Mouse (Mus musculus): Measurements from ENCODE around the gene Olfr1394. TPM values are rescaled to one million over a fixed set of nuclear protein-coding genes. Genes with fewer than 3 reads are reported as not detected.

Gene Olfr1394
- polyA plus RNA-seq (2015; fragmentation: Nextera tagmentation; extraction: Ambion mirVana), result not detected in 2 replicates

- Histone ChIP-seq H3K9ac (replicated peaks) (no peak within 1 kb of the TSS), H3K27me3 (no peaks in the 10 kb centered on the region), H3K36me3 (no peaks in the 10 kb centered on the region), H3K4me2 (replicated peaks) (no peak within 1 kb of the TSS), H3K4me1 (no peaks in the 10 kb centered on the region), H3K4me3 (no peak within 1 kb of the TSS), H3K9me3 (no peaks in the 10 kb centered on the region), H3K27ac (replicated peaks) (no peak within 1 kb of the TSS)
- 89% methylated on average over 1 of the region's 1 CpGs for WGBS
- no peak for ATAC-seq (replicated peaks)
These were observed at the start of gene Olfr1394 for GRCm38 (mm10) chr11:49154077-49154476. Olfr1394 (plus strand) TSS chr11:49154377.

DNA sequence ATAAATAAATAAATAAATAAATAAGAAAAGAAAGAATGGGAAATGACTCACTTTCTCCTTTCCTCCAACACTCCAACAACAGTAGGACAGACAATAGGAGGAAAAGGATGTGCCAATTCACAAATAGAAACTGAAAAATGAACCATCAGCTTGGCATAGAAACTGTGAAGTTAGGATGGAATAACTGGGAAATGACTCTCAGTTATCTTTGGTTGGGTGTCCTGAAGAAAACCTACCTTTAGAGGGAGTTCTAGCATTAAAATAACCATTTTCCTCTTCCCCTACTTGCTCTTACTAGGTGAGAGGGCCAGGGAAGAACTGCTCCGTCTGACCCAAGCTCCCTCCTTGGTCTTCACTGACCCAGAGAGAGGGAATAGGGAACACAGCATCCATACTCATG lies 48.4 kb upstream of the Olfr1394 start:
- ATAC-seq (replicated peaks), result no peak
- Histone ChIP-seq H3K4me2 (replicated peaks) (no peak overlapping the region), H3K36me3 (no peaks in the 10 kb centered on the region), H3K27me3 (no peaks in the 10 kb centered on the region), H3K4me3 (no peak overlapping the region), H3K9ac (replicated peaks) (no peak overlapping the region), H3K9me3 (no peaks in the 10 kb centered on the region), H3K27ac (replicated peaks) (no peak overlapping the region), H3K4me1 (no peaks in the 10 kb centered on the region)
- 73% methylated on average over 1 of the region's 1 CpGs for WGBS

DNA sequence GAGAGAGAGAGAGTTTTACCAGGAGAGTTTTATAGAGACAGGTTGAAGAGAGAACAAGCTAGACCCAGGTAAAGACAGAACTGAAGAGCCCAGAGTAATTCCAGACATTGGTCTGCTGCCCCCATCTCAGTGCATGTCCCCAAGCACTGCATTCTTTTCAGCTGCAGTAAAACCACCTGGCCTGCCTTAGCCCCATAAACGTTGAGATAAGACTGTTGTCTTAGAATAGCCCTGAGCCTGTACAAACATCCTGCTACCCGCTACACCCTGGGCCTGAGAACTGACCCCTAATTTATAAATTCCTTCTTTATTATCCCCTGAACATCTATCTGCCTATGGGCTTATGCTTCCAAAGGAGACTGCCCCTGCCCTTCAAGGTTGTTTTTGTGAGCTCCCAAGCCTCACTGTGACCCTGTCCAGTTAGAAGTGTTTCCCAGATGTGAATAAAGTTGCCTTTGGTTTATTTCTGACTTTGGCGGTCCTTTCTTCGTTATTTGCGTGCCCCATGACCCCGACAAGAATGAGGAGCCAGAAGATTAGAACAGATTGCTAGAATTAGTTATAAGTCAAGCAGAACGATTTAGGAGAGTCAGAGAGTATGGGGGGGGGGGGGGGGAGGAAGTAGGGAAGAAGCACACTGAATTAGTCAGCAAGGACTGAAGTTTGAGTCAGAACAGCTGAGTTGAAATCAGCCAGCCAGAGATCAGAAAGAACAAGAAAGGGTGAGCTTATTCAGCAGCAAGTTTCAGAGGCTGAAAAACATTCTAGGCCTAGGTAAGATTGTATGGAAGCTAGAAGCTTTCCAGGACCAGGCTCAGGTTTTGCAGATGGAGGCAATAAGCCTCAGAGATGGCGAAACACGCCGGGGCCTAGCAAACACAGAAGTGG lies 46.3 kb upstream of the Olfr1394 start:
- Histone ChIP-seq H3K9me3 (no peaks in the 10 kb centered on the region), H3K27ac (replicated peaks) (no peak overlapping the region), H3K36me3 (no peaks in the 10 kb centered on the region), H3K4me3 (no peak overlapping the region), H3K9ac (replicated peaks) (no peak overlapping the region), H3K27me3 (no peaks in the 10 kb centered on the region), H3K4me1 (no peaks in the 10 kb centered on the region), H3K4me2 (replicated peaks) (no peak overlapping the region)
- no peak for ATAC-seq (replicated peaks)
- WGBS, result 65% methylated on average over 10 of the region's 10 CpGs

- H3K27me3 ChIP-seq, result no peaks in the 10 kb centered on the region
- ATAC-seq (replicated peaks), result no peak
- 39% methylated on average over 1 of the region's 1 CpGs for WGBS
- no peak overlapping the region for H3K27ac ChIP-seq (replicated peaks)
- H3K9me3 ChIP-seq, result no peaks in the 10 kb centered on the region
- H3K4me3 ChIP-seq, result no peak overlapping the region
- no peak overlapping the region for H3K9ac ChIP-seq (replicated peaks)
- no peaks in the 10 kb centered on the region for H3K36me3 ChIP-seq
- no peak overlapping the region for H3K4me2 ChIP-seq (replicated peaks)
- no peaks in the 10 kb centered on the region for H3K4me1 ChIP-seq
These were observed 45.3 kb upstream of the Olfr1394 start for GRCm38 (mm10) chr11:49108833-49109232.

GRCm38 (mm10) chr11:49111000-49111399 lies 43.2 kb upstream of the Olfr1394 start:
- no peaks in the 10 kb centered on the region for H3K36me3 ChIP-seq
- 80% methylated on average over 1 of the region's 1 CpGs for WGBS
- no peak for ATAC-seq (replicated peaks)
- H3K4me3 ChIP-seq, result no peak overlapping the region
- H3K9me3 ChIP-seq, result no peaks in the 10 kb centered on the region
- H3K27ac ChIP-seq (replicated peaks), result no peak overlapping the region
- H3K4me2 ChIP-seq (replicated peaks), result no peak overlapping the region
- H3K27me3 ChIP-seq, result no peaks in the 10 kb centered on the region
- H3K9ac ChIP-seq (replicated peaks), result no peak overlapping the region
- no peaks in the 10 kb centered on the region for H3K4me1 ChIP-seq

DNA sequence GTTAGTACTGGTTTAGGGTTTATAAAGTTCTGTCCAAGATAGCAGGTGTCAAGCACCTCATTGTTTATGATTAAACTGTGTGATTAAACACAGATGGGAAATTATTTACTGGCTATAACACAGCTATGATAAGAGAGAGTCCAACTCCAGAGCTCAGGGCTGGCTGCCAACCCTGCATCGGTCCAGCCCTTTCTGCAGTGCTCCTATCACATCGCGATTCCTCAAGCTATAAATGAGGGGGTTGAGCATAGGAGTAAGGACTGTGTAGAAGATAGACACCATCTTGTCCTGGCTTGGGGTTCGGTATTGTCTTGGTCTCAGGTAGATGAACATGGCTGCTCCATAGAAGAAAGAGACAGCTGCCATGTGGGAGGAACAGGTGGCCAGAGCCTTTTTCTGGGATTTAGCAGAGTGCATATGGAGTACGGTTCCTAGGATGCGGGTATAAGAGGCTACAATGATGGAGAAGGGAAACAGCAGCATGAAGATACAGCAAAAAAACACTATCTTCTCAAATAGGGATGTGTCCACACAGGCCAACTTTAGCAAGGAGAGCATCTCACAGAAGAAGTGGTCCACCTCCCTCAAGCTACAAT lies 41.5 kb upstream of the Olfr1394 start:
- Histone ChIP-seq H3K4me3 (no peak overlapping the region), H3K36me3 (no peaks in the 10 kb centered on the region), H3K9ac (replicated peaks) (no peak overlapping the region), H3K9me3 (no peaks in the 10 kb centered on the region), H3K4me1 (no peaks in the 10 kb centered on the region), H3K4me2 (replicated peaks) (no peak overlapping the region), H3K27me3 (no peaks in the 10 kb centered on the region), H3K27ac (replicated peaks) (no peak overlapping the region)
- WGBS, result 91% methylated on average over 6 of the region's 6 CpGs
- no peak for ATAC-seq (replicated peaks)

DNA sequence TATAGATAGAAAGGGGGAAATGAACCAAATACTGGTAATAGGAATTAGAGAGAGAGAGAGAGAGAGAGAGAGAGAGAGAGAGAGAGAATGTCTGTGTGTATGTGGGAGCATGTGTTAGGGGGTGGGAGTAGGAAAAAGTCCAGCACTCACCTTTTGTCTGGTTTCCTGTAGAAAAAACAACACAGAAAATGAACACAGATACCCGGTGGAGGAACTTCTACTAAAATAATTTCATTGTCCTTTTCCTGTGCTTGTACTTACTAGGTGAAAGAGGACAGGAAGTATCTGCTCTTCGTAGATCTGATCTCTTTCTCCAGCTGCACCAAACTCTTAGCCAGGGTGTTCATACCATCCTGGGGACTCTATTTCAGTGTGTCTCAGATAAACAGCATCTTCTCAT lies 40.0 kb upstream of the Olfr1394 start:
- no peaks in the 10 kb centered on the region for H3K27me3 ChIP-seq
- H3K9me3 ChIP-seq, result no peaks in the 10 kb centered on the region
- H3K4me1 ChIP-seq, result no peaks in the 10 kb centered on the region
- H3K27ac ChIP-seq (replicated peaks), result no peak overlapping the region
- ATAC-seq (replicated peaks), result no peak
- no peak overlapping the region for H3K9ac ChIP-seq (replicated peaks)
- H3K4me2 ChIP-seq (replicated peaks), result no peak overlapping the region
- no peaks in the 10 kb centered on the region for H3K36me3 ChIP-seq
- no peak overlapping the region for H3K4me3 ChIP-seq
- WGBS, result 88% methylated on average over 2 of the region's 2 CpGs

DNA sequence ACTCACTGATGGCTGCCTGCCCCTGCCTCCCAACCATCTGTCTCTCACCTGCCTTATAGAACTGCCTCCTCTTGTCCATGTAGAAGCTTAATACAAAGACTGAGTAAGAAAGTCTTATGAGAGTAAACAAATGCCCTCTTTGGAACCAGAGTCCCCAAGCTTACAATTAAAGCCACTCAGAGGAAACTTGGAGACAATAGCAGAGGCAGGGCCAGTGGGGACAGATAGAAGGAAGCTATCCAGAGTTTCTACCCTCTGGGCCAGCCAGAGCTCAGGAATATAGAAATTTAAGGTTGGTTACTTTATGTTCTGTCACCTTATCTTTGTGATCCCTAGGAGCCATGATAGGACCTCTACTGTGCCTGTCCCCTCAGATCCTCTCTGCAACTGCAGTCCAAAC lies 39.4 kb upstream of the Olfr1394 start, which contains the start of gene Olfr1396:
Gene Olfr1396 (minus strand): TSS at position 101 of the 400 bp plus-strand sequence.
- no peak for ATAC-seq (replicated peaks)
- H3K27ac ChIP-seq (replicated peaks), result no peak within 1 kb of the TSS

GRCm38 (mm10) chr11:49119635-49120034 lies 34.5 kb upstream of the Olfr1394 start:
- Histone ChIP-seq H3K27me3 (no peaks in the 10 kb centered on the region), H3K9me3 (no peaks in the 10 kb centered on the region), H3K36me3 (no peaks in the 10 kb centered on the region), H3K4me3 (no peak overlapping the region), H3K4me2 (replicated peaks) (no peak overlapping the region), H3K27ac (replicated peaks) (no peak overlapping the region), H3K9ac (replicated peaks) (no peak overlapping the region), H3K4me1 (no peaks in the 10 kb centered on the region)
- WGBS, result 83% methylated on average over 3 of the region's 3 CpGs
- ATAC-seq (replicated peaks), result no peak

More for the DNA sequence above, 39.4 kb upstream of the Olfr1394 start, which contains the start of gene Olfr1396:
- no peaks in the 10 kb centered on the region for H3K4me1 ChIP-seq
- no peaks in the 10 kb centered on the region for H3K36me3 ChIP-seq
- no peaks in the 10 kb centered on the region for H3K9me3 ChIP-seq
- no peak within 1 kb of the TSS for H3K9ac ChIP-seq (replicated peaks)
- no peak within 1 kb of the TSS for H3K4me3 ChIP-seq
- H3K27me3 ChIP-seq, result no peaks in the 10 kb centered on the region
- no peak within 1 kb of the TSS for H3K4me2 ChIP-seq (replicated peaks)

DNA sequence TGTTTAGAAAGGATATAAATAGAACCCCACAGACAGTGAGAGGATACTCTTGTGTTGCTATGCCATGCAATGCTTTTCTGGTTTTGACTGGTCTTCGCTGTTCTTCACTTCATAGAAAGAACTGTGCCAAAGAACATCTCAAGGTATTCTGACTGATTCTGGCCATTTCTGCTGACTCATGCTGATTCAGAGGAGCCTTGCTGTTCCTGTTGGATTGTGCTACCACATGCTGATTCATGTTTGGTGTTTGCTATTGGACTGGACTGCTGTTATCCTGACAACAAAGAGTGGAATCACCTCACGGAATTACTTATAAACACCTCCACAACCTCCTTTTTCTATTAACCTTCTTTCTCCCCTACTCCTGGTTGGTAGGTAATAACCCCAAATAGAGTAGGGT lies 30.0 kb upstream of the Olfr1394 start:
- H3K4me3 ChIP-seq, result no peak overlapping the region

GRCm38 (mm10) chr11:49141974-49142373 lies 12.2 kb upstream of the Olfr1394 start, which contains the start of gene Olfr1395:
Olfr1395 (plus strand) TSS chr11:49142274.
- Histone ChIP-seq H3K9me3 (no peaks in the 10 kb centered on the region), H3K4me3 (no peak within 1 kb of the TSS), H3K36me3 (no peaks in the 10 kb centered on the region), H3K4me1 (no peaks in the 10 kb centered on the region), H3K9ac (replicated peaks) (no peak within 1 kb of the TSS), H3K27ac (replicated peaks) (no peak within 1 kb of the TSS), H3K4me2 (replicated peaks) (no peak within 1 kb of the TSS), H3K27me3 (no peaks in the 10 kb centered on the region)
- 92% methylated on average over 6 of the region's 6 CpGs for WGBS
- no peak for ATAC-seq (replicated peaks)

More for the DNA sequence above, 30.0 kb upstream of the Olfr1394 start:
- Histone ChIP-seq H3K36me3 (no peaks in the 10 kb centered on the region), H3K27me3 (no peaks in the 10 kb centered on the region), H3K27ac (replicated peaks) (no peak overlapping the region), H3K4me2 (replicated peaks) (no peak overlapping the region), H3K4me1 (no peaks in the 10 kb centered on the region), H3K9me3 (no peaks in the 10 kb centered on the region), H3K9ac (replicated peaks) (no peak overlapping the region)
- WGBS, result 88% methylated on average over 2 of the region's 2 CpGs
- no peak for ATAC-seq (replicated peaks)

Measured in forebrain, embryonic 15.5 days (tissue).